Mouse (Mus musculus) E14TG2a.4 (cell line): ENCODE measurements around the gene Il34.

Experiments
- H3K27me3 ChIP-seq: 2 replicates; pipeline ENCODE4 v1.6.1; 2014; ENCODE audit warnings: low read length, control low read depth; ENCODE audit not compliant: insufficient read depth
- H3K36me3 ChIP-seq: 2 replicates; pipeline ENCODE4 v1.6.1; 2014; ENCODE audit warnings: low read length, control low read depth; ENCODE audit not compliant: insufficient read depth
- H3K4me1 ChIP-seq: replicated peaks from 2 replicates; pipeline ENCODE4 v1.6.1; 2014; ENCODE audit warnings: low read depth, low read length, control low read depth
- H3K4me3 ChIP-seq: replicated peaks from 2 replicates; pipeline ENCODE4 v1.5.1; 2014; ENCODE audit warnings: mild to moderate bottlenecking, low read length
- H3K9me3 ChIP-seq: 2 replicates; pipeline ENCODE4 v1.6.1; 2014; ENCODE audit warnings: low read length, control low read depth
- CTCF ChIP-seq: conservative IDR thresholded peaks from 2 replicates; pipeline ENCODE4 v1.5.1; 2014; ENCODE audit warnings: low read length
- NANOG ChIP-seq: IDR thresholded peaks from 2 replicates; pipeline ENCODE4 v1.6.1; 2014; ENCODE audit warnings: borderline replicate concordance, low read length, mixed read lengths
- POU5F1 ChIP-seq: IDR thresholded peaks from 2 replicates; pipeline ENCODE4 v1.6.1; 2014; ENCODE audit warnings: low read length, borderline replicate concordance

Il34 gene

DNA sequence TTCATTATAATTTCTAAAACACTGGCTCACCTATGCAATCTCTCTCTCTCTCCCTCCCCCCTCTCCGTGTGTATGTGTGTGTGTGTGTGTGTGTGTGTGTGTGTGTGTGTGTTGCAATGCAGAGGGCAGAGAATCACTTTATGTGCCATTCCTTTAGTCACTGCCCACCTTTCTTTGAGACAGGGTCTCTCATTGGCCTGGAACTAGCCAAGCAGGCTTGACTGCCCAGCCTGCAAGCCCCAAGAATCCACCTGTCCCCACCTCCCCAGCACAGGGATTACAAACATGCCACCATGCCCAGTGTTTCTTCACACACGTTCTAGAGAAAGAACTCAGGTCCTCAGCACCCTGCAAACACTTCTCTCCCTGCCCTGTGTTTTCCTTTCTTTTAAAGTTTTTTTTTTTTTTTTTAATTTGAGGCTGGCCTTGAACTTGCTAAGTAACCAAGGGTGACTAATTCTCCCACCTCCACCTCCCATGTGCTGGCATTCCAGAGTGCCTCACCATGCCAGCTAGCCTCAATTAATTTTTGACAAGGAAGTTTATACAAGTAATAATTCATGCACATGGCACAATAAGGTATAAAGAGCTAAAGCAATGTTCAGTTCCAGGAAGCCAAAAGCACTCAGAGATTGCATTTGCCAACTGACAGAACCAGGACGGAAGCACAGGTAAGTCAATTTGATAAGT, 754 bp downstream of the Il34 start:
- peaks cover 7% of the 10 kb centered on the region for H3K27me3 ChIP-seq
- peaks cover 33% of the 10 kb centered on the region for H3K4me1 ChIP-seq
- H3K9me3 ChIP-seq = no peaks in the 10 kb centered on the region
- peaks cover 20% of the 10 kb centered on the region for H3K36me3 ChIP-seq
- H3K4me3 ChIP-seq = no peak overlapping the region
- TF ChIP-seq CTCF (no peak), POU5F1 (no peak), NANOG (no peak)

DNA sequence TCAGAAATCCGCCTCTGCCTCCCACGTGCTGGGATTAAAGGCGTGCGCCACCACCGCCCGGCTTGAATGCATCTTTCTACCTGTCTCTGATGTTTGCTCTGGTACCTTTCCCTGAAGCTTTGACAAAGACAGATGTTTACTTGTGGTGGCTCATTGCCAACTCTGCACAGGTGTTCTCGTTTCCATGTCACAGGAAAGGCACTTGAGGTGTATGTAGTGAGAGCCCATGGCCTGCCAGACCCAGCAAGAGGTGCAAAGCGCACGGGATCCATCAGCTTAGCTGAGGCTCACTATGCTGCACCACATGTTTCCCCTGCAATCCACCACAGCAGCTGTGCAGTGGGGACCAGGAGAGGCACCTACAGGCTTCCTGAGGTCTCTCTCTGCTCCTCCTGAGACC, 1.9 kb downstream of the Il34 start:
- Histone ChIP-seq H3K4me1 (peaks cover 22% of the 10 kb centered on the region), H3K27me3 (peaks cover 7% of the 10 kb centered on the region), H3K9me3 (no peaks in the 10 kb centered on the region), H3K4me3 (no peak overlapping the region), H3K36me3 (peaks cover 9% of the 10 kb centered on the region)
- TF ChIP-seq NANOG (no peak), CTCF (no peak), POU5F1 (no peak)

DNA sequence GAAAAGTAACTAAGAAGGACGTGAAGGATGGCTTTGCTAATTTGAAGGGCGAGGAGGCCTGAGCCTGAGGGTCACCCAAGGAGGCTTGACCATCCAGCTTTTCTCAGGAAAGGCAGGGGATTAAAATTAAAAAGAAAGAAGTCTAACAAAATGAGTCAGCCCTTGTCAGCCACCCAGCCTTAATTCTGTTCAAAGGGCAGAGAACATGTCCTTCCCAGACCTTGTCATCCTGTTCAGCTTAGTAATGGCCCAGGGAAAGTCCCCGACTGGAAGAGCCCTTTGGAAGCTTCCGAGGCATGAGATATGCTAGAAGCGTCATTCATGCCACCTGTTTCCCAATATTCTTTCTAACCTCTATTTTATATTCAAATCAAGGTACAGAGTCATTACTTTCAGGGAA, 2.7 kb downstream of the Il34 start:
- no peak for TF ChIP-seq POU5F1
- TF ChIP-seq NANOG = no peak
- TF ChIP-seq CTCF = no peak
- H3K36me3 ChIP-seq = peaks cover under 1% of the 10 kb centered on the region; the same call in 1 of the 2 replicates
- no peak overlapping the region for H3K4me3 ChIP-seq
- H3K9me3 ChIP-seq = no peaks in the 10 kb centered on the region
- peaks cover 7% of the 10 kb centered on the region for H3K27me3 ChIP-seq
- H3K4me1 ChIP-seq = peaks cover 16% of the 10 kb centered on the region

DNA sequence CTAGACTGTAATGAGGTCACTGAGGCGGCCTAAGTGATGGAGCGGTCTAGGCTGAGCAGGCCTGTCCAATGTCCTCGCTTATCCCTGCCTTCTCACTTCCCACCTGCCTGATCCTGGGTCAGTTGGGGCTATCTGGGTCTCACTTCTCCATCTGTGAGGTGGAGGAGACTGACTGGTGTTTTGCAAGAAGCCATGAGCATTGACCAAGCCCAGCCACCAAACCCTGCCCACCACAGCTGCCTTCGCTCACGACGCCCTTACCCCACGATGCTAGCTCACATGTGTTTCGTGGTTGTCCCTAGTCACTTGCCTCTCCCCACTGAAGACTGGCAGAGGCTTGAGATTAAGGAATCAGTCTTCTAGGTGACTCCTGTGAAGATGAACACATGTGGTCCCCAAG, 8.6 kb downstream of the Il34 start:
- H3K9me3 ChIP-seq = peaks cover 11% of the 10 kb centered on the region
- peaks cover 21% of the 10 kb centered on the region for H3K4me1 ChIP-seq
- H3K36me3 ChIP-seq = no peaks in the 10 kb centered on the region
- H3K27me3 ChIP-seq = peaks cover 27% of the 10 kb centered on the region
- no peak overlapping the region for H3K4me3 ChIP-seq
- TF ChIP-seq POU5F1 (no peak), NANOG (no peak), CTCF (no peak)

DNA sequence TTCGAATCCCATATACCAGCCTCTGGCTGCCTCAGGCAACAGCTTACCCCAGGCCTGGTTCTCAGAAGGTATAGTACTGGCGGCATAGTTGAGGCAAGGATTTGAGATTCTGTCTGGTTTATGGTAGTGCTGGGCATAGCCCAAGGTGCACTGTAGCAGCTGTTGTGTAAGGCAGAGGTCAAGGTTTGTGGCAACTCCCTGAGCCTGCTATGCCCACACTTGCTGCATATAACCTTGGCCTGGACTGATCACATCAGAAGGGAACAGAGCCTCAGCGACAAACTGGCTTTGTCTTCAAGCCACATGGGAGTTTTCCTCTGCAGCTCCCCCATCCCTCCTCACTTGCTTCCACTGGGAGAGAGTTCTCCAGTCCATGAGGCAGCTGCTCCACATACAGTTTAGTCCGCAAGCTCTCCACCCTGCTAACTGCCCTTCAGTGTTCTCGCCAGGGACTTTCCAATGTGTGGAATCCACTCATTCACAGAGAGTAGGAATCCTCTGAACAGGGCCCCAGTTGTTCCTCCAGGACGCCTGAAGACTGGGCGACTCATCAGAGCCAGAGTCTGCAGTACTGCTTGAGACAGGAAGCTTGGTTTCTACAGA, 11.3 kb downstream of the Il34 start:
- no peak overlapping the region for H3K4me3 ChIP-seq
- no peaks in the 10 kb centered on the region for H3K36me3 ChIP-seq
- TF ChIP-seq CTCF = no peak
- TF ChIP-seq NANOG = no peak
- TF ChIP-seq POU5F1 = no peak
- peaks cover 26% of the 10 kb centered on the region; the same call in 1 of the 2 replicates for H3K27me3 ChIP-seq
- peaks cover 11% of the 10 kb centered on the region for H3K9me3 ChIP-seq
- H3K4me1 ChIP-seq = peaks cover 29% of the 10 kb centered on the region

DNA sequence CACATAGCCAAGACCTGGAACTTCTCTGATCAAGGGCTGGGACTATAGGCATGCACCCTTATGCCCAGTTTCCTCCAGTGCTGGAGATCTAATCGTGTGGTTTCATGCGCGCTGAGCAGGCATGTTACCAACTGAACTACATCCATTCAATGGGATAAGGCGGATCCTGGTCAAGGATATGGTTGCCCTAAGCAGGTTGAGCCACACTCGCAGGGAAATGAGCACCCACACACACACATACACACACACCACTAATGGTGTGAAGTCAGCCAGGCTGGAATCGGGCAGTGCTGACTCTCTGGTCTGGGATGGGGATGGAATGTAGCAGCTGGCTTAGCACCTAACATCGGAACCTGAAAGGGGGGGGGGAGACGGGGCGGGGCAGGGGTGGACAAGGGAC, 11.8 kb downstream of the Il34 start:
- TF ChIP-seq CTCF = no peak
- TF ChIP-seq POU5F1 = no peak
- no peak for TF ChIP-seq NANOG
- Histone ChIP-seq H3K4me3 (no peak overlapping the region), H3K36me3 (no peaks in the 10 kb centered on the region), H3K4me1 (peaks cover 34% of the 10 kb centered on the region), H3K27me3 (peaks cover 26% of the 10 kb centered on the region; the same call in 1 of the 2 replicates), H3K9me3 (peaks cover 11% of the 10 kb centered on the region)

DNA sequence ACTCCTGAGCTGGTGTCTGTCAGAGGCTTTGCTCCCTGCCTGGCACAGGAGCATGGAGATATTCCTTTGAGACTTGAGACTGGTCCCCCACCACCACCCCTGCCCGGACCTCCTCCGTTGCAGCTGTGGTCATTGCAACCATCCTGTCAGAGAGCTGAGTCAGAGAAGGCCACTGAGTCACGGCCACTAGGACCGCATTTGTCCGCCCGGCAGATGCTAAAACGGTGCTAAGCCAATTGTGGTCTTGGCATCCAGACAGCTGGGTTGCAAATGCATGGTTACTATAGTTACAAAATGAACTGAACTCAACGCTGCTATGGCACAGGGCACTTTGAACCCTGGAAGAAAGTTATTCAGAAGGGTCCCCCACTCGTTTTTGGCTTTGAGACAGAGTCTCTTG, 12.2 kb downstream of the Il34 start:
- no peak for TF ChIP-seq NANOG
- TF ChIP-seq POU5F1 = no peak
- no peak for TF ChIP-seq CTCF

DNA sequence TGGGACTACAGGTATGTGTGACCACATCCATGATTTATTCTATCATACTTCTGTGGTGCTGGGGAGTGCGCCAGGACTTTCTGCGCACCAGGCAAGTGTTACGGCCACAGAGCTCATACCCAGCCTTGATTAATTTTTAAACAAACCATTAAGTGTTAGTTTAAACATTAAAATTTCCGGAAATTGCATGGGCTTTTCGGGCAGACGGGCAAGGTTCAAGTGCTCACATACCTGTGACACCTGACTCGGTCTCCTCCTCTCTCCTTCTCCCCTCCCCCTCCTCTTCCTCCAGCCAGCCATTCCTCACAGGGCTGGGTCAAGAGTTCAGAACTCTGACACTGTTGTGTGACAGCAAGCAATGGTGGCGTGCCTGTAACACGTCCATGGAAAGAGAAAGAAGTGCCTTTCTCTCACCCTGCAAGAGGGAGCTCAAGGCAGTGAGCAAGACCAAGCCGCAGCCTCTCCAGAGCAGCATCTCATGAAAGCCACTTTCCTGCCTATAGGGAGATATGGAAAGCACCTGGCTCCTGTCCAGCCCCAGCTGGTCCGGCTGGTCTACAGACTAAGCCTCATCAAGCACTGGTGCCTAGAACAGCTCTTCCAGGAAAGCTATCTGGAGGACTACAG, 13.0 kb downstream of the Il34 start:
- no peak for TF ChIP-seq CTCF
- no peak for TF ChIP-seq POU5F1
- no peak for TF ChIP-seq NANOG
- H3K4me3 ChIP-seq = peak overlapping the region; percentile 13; the same call in 1 of the 2 replicates

More for the DNA sequence above, 12.2 kb downstream of the Il34 start:
- H3K27me3 ChIP-seq = peaks cover 26% of the 10 kb centered on the region; the same call in 1 of the 2 replicates
- H3K9me3 ChIP-seq = peaks cover 11% of the 10 kb centered on the region
- H3K36me3 ChIP-seq = no peaks in the 10 kb centered on the region
- H3K4me1 ChIP-seq = peaks cover 37% of the 10 kb centered on the region
- H3K4me3 ChIP-seq = peak overlapping the region; percentile 13; the same call in 1 of the 2 replicates

More for the DNA sequence above, 13.0 kb downstream of the Il34 start:
- no peaks in the 10 kb centered on the region for H3K36me3 ChIP-seq
- H3K4me1 ChIP-seq = peaks cover 37% of the 10 kb centered on the region
- peaks cover 26% of the 10 kb centered on the region; the same call in 1 of the 2 replicates for H3K27me3 ChIP-seq
- peaks cover 11% of the 10 kb centered on the region for H3K9me3 ChIP-seq
